Mouse (Mus musculus) cerebellum, adult 18-20 months (tissue): ENCODE measurements at regions not wholly inside any gene's neighbourhood (a gene's known extent, or its start where the extent isn't known, plus 50 kb on each side); places are given as distances from the start of the nearest gene placed in this dataset.
"Not testable (repeated sequence)": the region's sequence is repeated elsewhere in the genome, so short reads cannot be mapped to it uniquely, and the experiment has no call there.

Experiments
- DNase-seq, 2 experiments: peaks; one replicate each; pipeline ENCODE4 v3.0.0; 2021

GRCm38 (mm10) chr13:26457487-26458253 is 312.3 kb downstream of the Hdgfl1 start:
- no peak for DNase-seq

GRCm38 (mm10) chr13:26426639-26427038 is 343.3 kb downstream of the Hdgfl1 start:
- DNase-seq, result no peak

GRCm38 (mm10) chr13:26424513-26424912 is 345.5 kb downstream of the Hdgfl1 start:
- DNase-seq, result no peak

GRCm38 (mm10) chr13:26405757-26406156 is 364.2 kb downstream of the Hdgfl1 start:
- DNase-seq, result no peak

- DNase-seq, result no peak
Observed at GRCm38 (mm10) chr13:26404707-26405106, 365.3 kb downstream of the Hdgfl1 start.

GRCm38 (mm10) chr13:26387861-26388621 is 381.9 kb downstream of the Hdgfl1 start:
- DNase-seq, result no peak

- no peak for DNase-seq
Observed at GRCm38 (mm10) chr13:26382631-26383030, 387.3 kb downstream of the Hdgfl1 start.

- DNase-seq, result no peak
Observed at GRCm38 (mm10) chr13:26382154-26382553, 387.8 kb downstream of the Hdgfl1 start.

GRCm38 (mm10) chr13:26375546-26375945 is 394.4 kb downstream of the Hdgfl1 start:
- DNase-seq, result no peak

GRCm38 (mm10) chr13:26365911-26366310 is 404.1 kb downstream of the Hdgfl1 start:
- DNase-seq, result not testable (repeated sequence)

GRCm38 (mm10) chr13:26356341-26356740 is 413.6 kb downstream of the Hdgfl1 start:
- no peak for DNase-seq

- no peak for DNase-seq
Observed at GRCm38 (mm10) chr13:26354421-26354820, 415.5 kb downstream of the Hdgfl1 start.

GRCm38 (mm10) chr13:26350510-26350909 is 419.5 kb downstream of the Hdgfl1 start:
- no peak for DNase-seq

- DNase-seq, result no peak
Observed at GRCm38 (mm10) chr13:26338795-26339194, 431.2 kb downstream of the Hdgfl1 start.

- no peak for DNase-seq
Observed at GRCm38 (mm10) chr13:26325066-26325465, 444.9 kb downstream of the Hdgfl1 start.

- DNase-seq, result no peak
Observed at GRCm38 (mm10) chr13:26324633-26325032, 445.3 kb downstream of the Hdgfl1 start.

GRCm38 (mm10) chr13:26318557-26318956 is 451.4 kb downstream of the Hdgfl1 start:
- DNase-seq, result no peak

- no peak for DNase-seq
Observed at GRCm38 (mm10) chr13:26312246-26313010, 457.5 kb downstream of the Hdgfl1 start.

- no peak for DNase-seq
Observed at GRCm38 (mm10) chr13:26284073-26284444, 485.9 kb downstream of the Hdgfl1 start.

GRCm38 (mm10) chr13:26283397-26284072 is 486.4 kb downstream of the Hdgfl1 start:
- peak; percentile 2 to 15 for DNase-seq

GRCm38 (mm10) chr13:26282291-26282690 is 487.7 kb downstream of the Hdgfl1 start:
- DNase-seq, result no peak

- no peak for DNase-seq
Observed at GRCm38 (mm10) chr13:26272850-26273249, 497.1 kb downstream of the Hdgfl1 start.

GRCm38 (mm10) chr13:26267501-26267900 is 502.5 kb downstream of the Hdgfl1 start:
- no peak for DNase-seq
